Mouse (Mus musculus) E14TG2a.4 (cell line): ENCODE data around the gene Taf6.

Experiments
- H3K27me3 ChIP-seq: 2 replicates; pipeline ENCODE4 v1.6.1; 2014; ENCODE audit warnings: low read length, control low read depth; ENCODE audit not compliant: insufficient read depth
- H3K36me3 ChIP-seq: 2 replicates; pipeline ENCODE4 v1.6.1; 2014; ENCODE audit warnings: low read length, control low read depth; ENCODE audit not compliant: insufficient read depth
- H3K4me1 ChIP-seq: replicated peaks from 2 replicates; pipeline ENCODE4 v1.6.1; 2014; ENCODE audit warnings: low read depth, low read length, control low read depth
- H3K4me3 ChIP-seq: replicated peaks from 2 replicates; pipeline ENCODE4 v1.5.1; 2014; ENCODE audit warnings: mild to moderate bottlenecking, low read length
- H3K9me3 ChIP-seq: 2 replicates; pipeline ENCODE4 v1.6.1; 2014; ENCODE audit warnings: low read length, control low read depth
- CTCF ChIP-seq: conservative IDR thresholded peaks from 2 replicates; pipeline ENCODE4 v1.5.1; 2014; ENCODE audit warnings: low read length
- NANOG ChIP-seq: IDR thresholded peaks from 2 replicates; pipeline ENCODE4 v1.6.1; 2014; ENCODE audit warnings: borderline replicate concordance, low read length, mixed read lengths
- POU5F1 ChIP-seq: IDR thresholded peaks from 2 replicates; pipeline ENCODE4 v1.6.1; 2014; ENCODE audit warnings: low read length, borderline replicate concordance

Taf6 gene

DNA sequence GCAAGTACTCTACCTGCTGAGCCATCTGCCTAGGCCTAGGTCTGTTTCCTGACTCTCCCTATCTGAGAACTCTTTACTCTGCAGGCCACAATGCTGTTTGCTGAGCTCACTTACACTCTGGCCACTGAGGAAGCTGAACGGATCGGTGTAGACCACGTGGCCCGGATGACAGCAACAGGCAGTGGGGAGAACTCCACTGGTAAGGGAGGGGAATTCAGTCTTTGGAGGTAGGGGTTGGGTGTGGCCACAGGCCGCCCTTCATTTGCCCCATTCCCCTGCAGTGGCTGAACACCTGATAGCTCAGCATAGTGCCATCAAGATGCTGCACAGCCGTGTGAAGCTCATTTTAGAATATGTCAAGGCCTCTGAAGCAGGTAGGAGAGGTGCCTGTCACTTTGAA lies 24.2 kb downstream of the Taf6 start:
- no peaks in the 10 kb centered on the region for H3K27me3 ChIP-seq
- no peak for TF ChIP-seq NANOG
- no peak for TF ChIP-seq POU5F1
- no peak for TF ChIP-seq CTCF
- peak overlapping the region; percentile 90 for H3K4me3 ChIP-seq
- H3K4me1 ChIP-seq = peaks cover 79% of the 10 kb centered on the region
- H3K36me3 ChIP-seq = peaks cover 63% of the 10 kb centered on the region
- H3K9me3 ChIP-seq = no peaks in the 10 kb centered on the region

DNA sequence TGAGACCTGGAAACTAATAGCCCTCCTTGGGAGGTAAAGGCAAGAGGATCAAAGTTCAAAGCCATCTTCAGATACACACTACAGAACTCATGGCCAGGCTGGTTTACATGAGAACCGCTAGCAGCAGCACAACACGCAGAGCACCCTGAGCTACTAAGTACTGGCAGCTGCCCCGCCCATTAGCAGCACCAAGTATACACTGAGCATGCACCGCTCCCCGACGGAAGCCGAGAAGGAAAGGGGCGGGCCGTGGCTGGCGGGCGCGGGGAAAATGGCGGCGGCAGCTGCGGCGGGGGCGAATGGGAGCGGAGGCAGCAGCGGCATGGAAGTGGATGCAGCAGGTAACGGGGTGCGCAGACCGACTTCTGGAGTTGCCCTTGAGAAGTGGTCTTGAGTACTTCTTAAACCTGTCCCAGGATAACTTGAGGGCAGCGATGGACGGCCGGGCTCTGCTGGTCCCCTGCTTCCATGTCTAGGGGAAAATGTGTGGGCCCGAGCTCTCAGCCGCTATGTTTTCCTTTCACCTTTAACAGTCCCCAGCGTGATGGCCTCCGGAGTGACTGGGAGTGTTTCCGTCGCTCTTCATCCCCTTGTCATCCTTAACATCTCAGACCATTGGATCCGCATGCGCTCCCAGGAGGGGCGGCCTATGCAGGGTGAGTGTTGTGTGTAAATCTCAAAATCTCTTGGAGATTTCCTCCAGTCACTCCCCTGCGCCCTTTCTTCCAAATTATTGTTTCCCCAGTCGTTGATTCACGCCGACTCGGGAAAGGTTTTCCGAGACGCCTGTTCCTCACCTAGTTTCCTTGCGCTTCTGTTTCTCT lies 26.2 kb downstream of the Taf6 start, which contains the start of gene Cops6:
Cops6 (plus strand) TSS at position 230 of the 824 bp plus-strand sequence.
- Histone ChIP-seq H3K36me3 (peaks cover 43% of the 10 kb centered on the region), H3K27me3 (no peaks in the 10 kb centered on the region), H3K4me3 (peak within 1 kb of the TSS; percentile 90), H3K4me1 (peaks cover 59% of the 10 kb centered on the region), H3K9me3 (no peaks in the 10 kb centered on the region)
- TF ChIP-seq NANOG (no peak), POU5F1 (no peak), CTCF (no peak)

DNA sequence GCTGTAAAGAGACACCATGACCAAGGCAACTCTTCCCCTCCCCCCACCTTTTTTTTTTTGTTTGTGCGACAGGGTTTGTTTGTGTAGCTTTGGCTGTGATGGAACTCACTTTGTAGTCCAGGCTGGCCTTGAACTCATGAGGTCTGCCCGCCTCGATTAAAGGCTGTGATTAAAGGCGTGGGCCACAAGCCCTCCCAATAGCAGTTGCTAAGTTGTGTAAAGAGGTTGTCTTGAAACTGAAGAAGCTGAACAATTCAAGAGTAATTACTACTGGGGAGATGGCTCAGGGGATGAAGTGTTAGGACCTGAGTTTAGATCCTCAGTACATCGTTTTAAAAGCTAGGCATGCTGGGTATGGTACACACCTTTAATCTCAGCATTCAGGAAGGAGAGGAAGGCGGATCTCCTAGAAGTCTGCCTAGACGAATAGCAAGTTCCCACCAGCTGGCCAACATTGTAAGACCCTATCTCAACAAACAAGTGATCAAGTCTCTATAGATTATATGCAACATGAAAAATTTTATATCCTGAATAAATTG lies 27.0 kb downstream of the Taf6 start:
- no peaks in the 10 kb centered on the region for H3K27me3 ChIP-seq
- peaks cover 36% of the 10 kb centered on the region for H3K36me3 ChIP-seq
- TF ChIP-seq POU5F1 (no peak), NANOG (no peak), CTCF (no peak)
- H3K4me3 ChIP-seq = peak overlapping the region; percentile 90
- H3K9me3 ChIP-seq = no peaks in the 10 kb centered on the region
- peaks cover 52% of the 10 kb centered on the region for H3K4me1 ChIP-seq

DNA sequence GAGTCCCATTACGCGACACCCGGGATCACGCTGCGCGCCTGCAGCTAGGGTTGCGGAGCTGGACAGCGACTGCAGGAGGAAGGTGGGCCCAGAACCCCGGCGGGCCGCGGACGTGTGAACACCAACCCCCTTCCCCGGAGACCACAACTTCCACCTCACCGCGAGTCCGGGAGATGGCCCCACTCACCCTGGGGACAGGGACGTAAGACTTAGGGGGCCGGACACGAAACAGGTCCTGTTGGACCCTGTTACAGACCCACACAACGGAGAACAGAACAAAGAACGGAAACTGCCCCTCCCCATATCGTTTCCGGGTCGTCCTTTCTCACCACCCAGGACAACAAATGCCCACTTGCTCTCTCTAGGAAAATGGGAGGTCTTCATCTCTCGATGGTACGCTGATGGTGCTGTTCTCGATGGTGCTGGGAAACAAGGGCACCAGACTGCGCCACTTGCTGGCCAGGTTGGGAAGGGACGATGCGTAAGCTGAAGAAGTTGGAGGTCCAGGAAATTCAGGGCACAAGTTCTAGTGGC lies 31.7 kb downstream of the Taf6 start, which contains the start of gene Zfp113:
Zfp113 (minus strand) TSS at position 302 of the 534 bp plus-strand sequence.
- H3K27me3 ChIP-seq = no peaks in the 10 kb centered on the region

DNA sequence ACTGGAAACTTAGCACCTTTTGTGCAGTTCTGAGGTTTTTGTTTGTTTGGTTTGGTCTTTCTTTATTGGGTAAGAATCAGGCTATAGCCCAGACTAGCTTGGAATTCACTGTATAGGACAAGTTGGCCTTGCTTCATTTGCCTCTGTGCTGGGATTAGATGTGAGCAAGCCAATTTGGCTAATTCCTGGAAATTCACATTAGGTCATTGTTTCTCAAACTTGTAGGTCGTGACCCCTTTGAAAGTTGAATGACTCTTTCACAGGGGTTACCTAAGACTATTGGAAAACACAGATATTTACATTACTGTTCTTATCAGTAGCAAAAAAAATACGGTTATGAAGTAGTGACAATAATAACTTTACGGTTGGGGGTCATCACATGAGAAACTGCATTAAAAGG lies 32.9 kb downstream of the Taf6 start:
- peaks cover 19% of the 10 kb centered on the region for H3K4me1 ChIP-seq
- H3K9me3 ChIP-seq = no peaks in the 10 kb centered on the region
- peak overlapping the region; percentile 89 for H3K4me3 ChIP-seq

More for the DNA sequence above, 31.7 kb downstream of the Taf6 start, which contains the start of gene Zfp113:
- peak within 1 kb of the TSS; percentile 89 for H3K4me3 ChIP-seq
- no peaks in the 10 kb centered on the region for H3K9me3 ChIP-seq
- TF ChIP-seq NANOG (no peak), POU5F1 (no peak), CTCF (peak; percentile 63)
- peaks cover 23% of the 10 kb centered on the region for H3K36me3 ChIP-seq
- peaks cover 28% of the 10 kb centered on the region for H3K4me1 ChIP-seq

DNA sequence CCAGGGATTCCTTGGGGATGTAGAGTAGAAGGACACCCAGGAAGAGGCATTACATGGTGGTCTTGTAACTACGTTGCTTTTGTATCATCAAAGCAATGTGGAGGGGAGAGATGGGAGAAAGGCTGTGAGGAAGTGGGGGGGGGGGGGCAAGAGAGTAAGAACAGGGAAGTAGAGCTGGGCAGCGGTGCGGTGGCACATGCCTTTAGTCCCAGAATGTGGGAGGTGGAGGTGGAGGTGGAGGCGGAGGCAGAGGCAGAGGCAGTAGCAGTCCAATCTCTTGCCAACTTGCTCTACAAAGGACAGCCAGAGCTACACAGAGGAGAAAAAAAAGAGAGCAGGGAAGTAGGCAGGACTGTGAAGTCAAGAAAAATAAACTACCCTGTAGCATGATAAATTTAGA lies 48.7 kb downstream of the Taf6 start:
- TF ChIP-seq NANOG (no peak), POU5F1 (no peak), CTCF (no peak)
- Histone ChIP-seq H3K9me3 (no peaks in the 10 kb centered on the region), H3K4me1 (0 out of 2 replicates have a peak, but pooled peaks cover 5% of the 10 kb centered on the region), H3K27me3 (no peaks in the 10 kb centered on the region), H3K36me3 (peaks cover 27% of the 10 kb centered on the region), H3K4me3 (no peak overlapping the region)

More for the DNA sequence above, 32.9 kb downstream of the Taf6 start:
- no peak for TF ChIP-seq CTCF
- no peak for TF ChIP-seq POU5F1
- no peak for TF ChIP-seq NANOG
- Histone ChIP-seq H3K27me3 (no peaks in the 10 kb centered on the region), H3K36me3 (peaks cover 28% of the 10 kb centered on the region)

DNA sequence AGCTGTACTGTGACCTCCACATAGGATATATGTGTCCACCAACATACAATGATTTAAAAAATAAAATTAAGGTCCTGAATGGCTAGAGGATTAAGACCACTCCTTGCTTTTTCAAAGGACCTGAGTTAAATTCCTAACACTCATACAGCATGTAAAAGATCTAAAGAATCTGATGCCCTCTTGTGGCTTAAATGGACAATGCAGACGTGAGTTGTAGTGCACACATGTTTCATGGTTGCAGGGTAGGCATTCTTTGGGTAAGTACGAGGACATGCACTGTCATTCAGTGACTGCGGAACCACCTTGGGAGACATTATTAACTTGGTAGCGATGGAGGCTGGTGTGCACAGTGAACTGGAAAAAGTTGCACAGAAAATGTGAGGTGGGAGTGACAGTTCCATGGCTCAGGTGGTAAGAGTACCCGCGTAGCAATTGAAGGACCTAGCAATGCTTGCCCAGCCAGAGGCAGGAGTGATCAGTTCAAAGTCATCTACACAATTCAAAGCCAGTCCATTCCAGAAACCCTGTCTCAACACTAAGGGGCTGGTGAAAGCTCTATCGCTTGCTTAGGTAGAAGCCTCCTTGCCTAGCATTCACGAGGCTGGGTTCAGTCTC lies 49.2 kb downstream of the Taf6 start:
- Histone ChIP-seq H3K27me3 (no peaks in the 10 kb centered on the region), H3K9me3 (no peaks in the 10 kb centered on the region), H3K4me1 (0 out of 2 replicates have a peak, but pooled peaks cover 5% of the 10 kb centered on the region), H3K4me3 (no peak overlapping the region), H3K36me3 (peaks cover 28% of the 10 kb centered on the region)
- TF ChIP-seq CTCF = peak; percentile 79
- TF ChIP-seq POU5F1 = no peak
- TF ChIP-seq NANOG = no peak

DNA sequence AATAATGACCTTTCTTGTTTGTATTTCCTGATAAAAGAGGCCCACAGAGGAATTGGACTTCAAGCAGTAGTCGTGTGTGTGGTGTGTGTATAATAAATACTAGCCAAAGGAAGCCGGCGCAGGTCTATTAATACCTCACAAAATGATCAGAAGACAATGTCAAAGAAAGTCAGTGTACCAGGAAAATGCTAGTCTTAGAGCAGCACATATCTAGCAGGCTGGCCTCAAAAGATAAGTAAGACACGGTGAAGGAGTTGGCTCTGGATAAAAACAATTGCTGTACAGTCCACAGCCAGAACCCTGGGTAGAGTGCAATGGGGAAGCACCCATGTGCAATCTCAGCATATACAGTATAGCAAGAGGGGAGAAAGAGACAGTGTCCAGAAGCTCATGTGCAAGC lies 50.0 kb downstream of the Taf6 start:
- no peaks in the 10 kb centered on the region for H3K9me3 ChIP-seq

More for the DNA sequence above, 50.0 kb downstream of the Taf6 start:
- 0 out of 2 replicates have a peak, but pooled peaks cover 5% of the 10 kb centered on the region for H3K4me1 ChIP-seq
- peaks cover 32% of the 10 kb centered on the region for H3K36me3 ChIP-seq
- no peak overlapping the region for H3K4me3 ChIP-seq
- H3K27me3 ChIP-seq = no peaks in the 10 kb centered on the region
- no peak for TF ChIP-seq POU5F1
- no peak for TF ChIP-seq NANOG
- TF ChIP-seq CTCF = no peak
